ENCODE assay signal across 9 mouse cellular contexts in genomic region chr13:69553024-69553423, GRCm38 (mm10). TPM values are rescaled to one million over a fixed set of nuclear protein-coding genes. Genes with fewer than 3 reads are reported as not detected.
A peak's percentile ranks its signal among the peaks of the same experiment; 100 is the strongest.
DNase-seq lines count a peak whose midpoint lies in the region; ATAC-seq and TF ChIP-seq lines count a peak whose summit lies in the region.
"Had no signal": no experiment of that assay in that cellular context is flagged by ENCODE, and none has a peak within 500 bp of the region (broad histone marks: within the 10 kb centered on the region; RNA-seq: fewer than 3 reads in every experiment).

No protein-coding gene starts in this region.

- peak; percentile 80 for TF ChIP-seq CTCF in left cerebral cortex, adult 2 months (IDR thresholded peaks at IDR 0.05)
- TF ChIP-seq CTCF in MEL (IDR thresholded peaks at IDR 0.05 in 2 of 3, conservative IDR thresholded peaks at IDR 0.05 in 1 of 3; ENCODE audit: control insufficient read depth in 1 of 3, insufficient read depth in 1 of 3, low read depth in 2 of 3, low read length in 3 of 3, poor library complexity in 1 of 3, severe bottlenecking in 1 of 3): peak; percentile 54 to 62 (median 60)

- no peaks in the 10 kb centered on the region for H3K4me1 ChIP-seq in MEL (ENCODE audit: control insufficient read depth in 1 of 2, insufficient read depth in 2 of 2, low read length in 2 of 2)
- H3K4me1 ChIP-seq: embryonic facial prominence, embryonic 15.5 days had no signal

- H3K27ac ChIP-seq in left cerebral cortex, adult 2 months: no peak overlapping the region
- H3K27ac ChIP-seq in MEL (ENCODE audit: control insufficient read depth, low read depth, low read length): no peak overlapping the region
- H3K27ac ChIP-seq: embryonic facial prominence, embryonic 15.5 days had no signal

- TF ChIP-seq POLR2A in MEL (IDR thresholded peaks at IDR 0.05; ENCODE audit: control insufficient read depth in 1 of 2, insufficient read depth in 1 of 2, low read depth in 1 of 2, low read length in 2 of 2, poor library complexity in 1 of 2): no peak

- no peak overlapping the region for H3K4me3 ChIP-seq in left cerebral cortex, adult 2 months
- H3K4me3 ChIP-seq in MEL (ENCODE audit: control insufficient read depth in 1 of 2, insufficient read depth in 1 of 2, low read depth in 2 of 2, low read length in 2 of 2): no peak overlapping the region
- H3K4me3 ChIP-seq: embryonic facial prominence, embryonic 15.5 days had no signal

- H3K27me3 ChIP-seq in MEL (ENCODE audit: control insufficient read depth in 1 of 2, insufficient read depth in 2 of 2, low read length in 2 of 2): no peaks in the 10 kb centered on the region; a peak in 1 of 4 replicates
- H3K27me3 ChIP-seq: embryonic facial prominence, embryonic 15.5 days had no signal

- no peak for TF ChIP-seq EP300 in MEL (IDR thresholded peaks at IDR 0.05; ENCODE audit: low read depth in 1 of 2, low read length in 2 of 2)

- DNase-seq in adrenal gland, postnatal 10 days: peak; percentile 66
- DNase-seq in adrenal gland, postnatal 4 days (ENCODE audit: low spot score in 2 of 2): no peak
- DNase-seq in left cerebral cortex, adult 2 months (ENCODE audit: extremely low spot score in 1 of 2, low spot score in 2 of 2): no peak
- DNase-seq in left cerebral cortex, adult 8-10 months (ENCODE audit: low spot score in 2 of 2): no peak
- DNase-seq in MEL (ENCODE audit: low read depth, low spot score): peak; percentile 62
- peak; percentile 73 for DNase-seq in testis, postnatal 10 days (ENCODE audit: low spot score)

- intact Hi-C loops in left cerebral cortex, adult 2 months (cut with DNase I): loop anchor here (2.0 to 5.0 kb wide), 3 partner anchors 46 to 102 kb away; partner anchors contain the start of gene Srd5a1

- no peaks in the 10 kb centered on the region for H3K9me3 ChIP-seq in MEL (replicated peaks; ENCODE audit: insufficient read depth, low read length)
- H3K9me3 ChIP-seq: embryonic facial prominence, embryonic 15.5 days had no signal

- H3K36me3 ChIP-seq in MEL (ENCODE audit: control insufficient read depth in 1 of 2, insufficient read depth in 2 of 2, low read length in 2 of 2): no peaks in the 10 kb centered on the region
- H3K36me3 ChIP-seq: embryonic facial prominence, embryonic 15.5 days had no signal

- no peak overlapping the region for H3K9ac ChIP-seq in MEL (ENCODE audit: control insufficient read depth, low read depth, low read length, poor library complexity, severe bottlenecking)
- H3K9ac ChIP-seq: embryonic facial prominence, embryonic 15.5 days had no signal

- no peaks in the 10 kb centered on the region for H3K79me2 ChIP-seq in MEL (ENCODE audit: control insufficient read depth, insufficient read depth, low read length, poor library complexity)

- peak; percentile 46 to 64; a peak in 2 of 4 replicates for ATAC-seq in hematopoietic stem cell, adult 5-6 weeks (replicated peaks in 1 of 2; ENCODE audit: insufficient read depth in 1 of 2, low FRiP score in 2 of 2, low TSS enrichment in 1 of 2, low read depth in 1 of 2, poor library complexity in 2 of 2, severe bottlenecking in 2 of 2)
- ATAC-seq in monocyte, adult 5-6 weeks (replicated peaks; ENCODE audit: insufficient number of reproducible peaks, low FRiP score, low TSS enrichment, poor library complexity, severe bottlenecking): no peak; the same call in 1 of the 2 replicates

- TF ChIP-seq RAD21 in MEL (IDR thresholded peaks at IDR 0.05; ENCODE audit: low read depth, low read length): peak; percentile 61

TF ChIP-seq in MEL, 35 proteins besides CTCF, POLR2A, EP300 and RAD21:
- TF ChIP-seq TCF12 (IDR thresholded peaks at IDR 0.05; ENCODE audit: low read depth, low read length) (no peak), USF1 (IDR thresholded peaks at IDR 0.05; ENCODE audit: low read depth, low read length) (no peak), ZC3H11A (IDR thresholded peaks at IDR 0.05; ENCODE audit: low read depth, low read length) (peak; percentile 54), ZKSCAN1 (IDR thresholded peaks at IDR 0.05; ENCODE audit: low read depth, low read length) (no peak), SIN3A (IDR thresholded peaks at IDR 0.05; ENCODE audit: low read length) (no peak), UBTF (IDR thresholded peaks at IDR 0.05; ENCODE audit: borderline replicate concordance, insufficient read depth, low read depth, low read length) (no peak), ZNF384 (IDR thresholded peaks at IDR 0.05; ENCODE audit: low read depth, low read length) (no peak), SMC3 (IDR thresholded peaks at IDR 0.05; ENCODE audit: low read depth, low read length) (peak; percentile 69), POLR2AphosphoS5 (IDR thresholded peaks at IDR 0.05; ENCODE audit: borderline replicate concordance, low read depth, low read length) (no peak), MEF2A (IDR thresholded peaks at IDR 0.05; ENCODE audit: extremely low read depth, insufficient replicate concordance, low read depth, low read length, poor library complexity, severe bottlenecking) (no peak)

RNA-seq across cellular contexts. Expression of gene Tent4a, which starts 18.6 kb away (rescaled TPM):
- total RNA-seq in adrenal gland, postnatal 10 days (2021): 10 to 100 TPM; 18.6 to 19.1 TPM
- 10 to 100 TPM; 26.2 to 28.3 TPM for total RNA-seq in adrenal gland, postnatal 4 days (2021)
- total RNA-seq in left cerebral cortex, adult 2 months (2021): 10 to 100 TPM; 46.5 to 48.2 TPM
- 10 to 100 TPM; 40.9 to 45.1 (median 44.2) TPM for total RNA-seq in left cerebral cortex, adult 8-10 months (2022)
- 11.5 and 12.2 TPM in 2 replicates for total RNA-seq in MEL (2012; rRNA removed)
- 10 to 100 TPM in 1 of 2 experiments, not detected in 1; 18.4 TPM for polyA plus RNA-seq in MEL (2012; ENCODE audit: insufficient read depth in 1 of 2, insufficient read length in 2 of 2, low read depth in 1 of 2, low replicate concordance in 2 of 2, missing spikeins in 1 of 2)
- 11.7 and 11.8 TPM in 2 replicates for total RNA-seq in hematopoietic stem cell, adult 5-6 weeks (2017)
- total RNA-seq in monocyte, adult 5-6 weeks (2017): 4.9 to 16.1 TPM (median 9.2 TPM) in 3 replicates

RNA-seq across cellular contexts. Expression of gene Nsun2, which starts 19.5 kb away (rescaled TPM):
- total RNA-seq in adrenal gland, postnatal 10 days (2021): 10 to 100 TPM; 68.5 to 81.1 TPM
- 10 to 100 TPM; 79.0 to 85.1 TPM for total RNA-seq in adrenal gland, postnatal 4 days (2021)
- total RNA-seq in left cerebral cortex, adult 2 months (2021): 10 to 100 TPM; 83.2 to 93.0 TPM
- total RNA-seq in left cerebral cortex, adult 8-10 months (2022): 10 to 100 TPM; 73.7 to 94.6 (median 86.7) TPM
- 303 and 311 TPM in 2 replicates for total RNA-seq in MEL (2012; rRNA removed)
- 100 to 1,000 TPM; 277 to 302 TPM for polyA plus RNA-seq in MEL (2012; ENCODE audit: insufficient read depth in 1 of 2, insufficient read length in 2 of 2, low read depth in 1 of 2, low replicate concordance in 2 of 2, missing spikeins in 1 of 2)
- total RNA-seq in hematopoietic stem cell, adult 5-6 weeks (2017): 125 and 206 TPM in 2 replicates
- 73.1 to 84.0 TPM (median 80.0 TPM) in 3 replicates for total RNA-seq in monocyte, adult 5-6 weeks (2017)

RNA-seq across cellular contexts. Expression of gene Srd5a1, which starts 58.2 kb away (rescaled TPM):
- 10 to 100 TPM; 12.0 to 13.3 TPM for total RNA-seq in adrenal gland, postnatal 10 days (2021)
- 10 to 100 TPM; 15.7 to 16.2 TPM for total RNA-seq in adrenal gland, postnatal 4 days (2021)
- 1 to 10 TPM; 6.9 to 8.5 TPM for total RNA-seq in left cerebral cortex, adult 2 months (2021)
- total RNA-seq in left cerebral cortex, adult 8-10 months (2022): 1 to 10 TPM; 8.4 to 8.7 (median 8.5) TPM
- total RNA-seq in MEL (2012; rRNA removed): 4.0 and 7.7 TPM in 2 replicates
- polyA plus RNA-seq in MEL (2012; ENCODE audit: insufficient read depth in 1 of 2, insufficient read length in 2 of 2, low read depth in 1 of 2, low replicate concordance in 2 of 2, missing spikeins in 1 of 2): 10 to 100 TPM in 1 of 2 experiments, not detected in 1; 10.5 TPM
- total RNA-seq in hematopoietic stem cell, adult 5-6 weeks (2017): 2.8 and 5.6 TPM in 2 replicates
- total RNA-seq in monocyte, adult 5-6 weeks (2017): 1.5 to 2.1 TPM in 2 of 3 replicates, not detected in the other

Comparison
In these comparisons a context has a peak if more than half of its experiments do, and no peak if none do; other contexts are left out.
1. DNase-seq: peak in adrenal gland, postnatal 10 days (single experiment), MEL (single experiment) and testis, postnatal 10 days (single experiment); none in adrenal gland, postnatal 4 days (0 of 2), left cerebral cortex, adult 2 months (0 of 2) and left cerebral cortex, adult 8-10 months (0 of 2).